Mouse (Mus musculus): Measurements from ENCODE around the gene Gm11938.
"Not testable (repeated sequence)": the region's sequence is repeated elsewhere in the genome, so short reads cannot be mapped to it uniquely, and the experiment has no call there.

The Gm11938 gene

DNA sequence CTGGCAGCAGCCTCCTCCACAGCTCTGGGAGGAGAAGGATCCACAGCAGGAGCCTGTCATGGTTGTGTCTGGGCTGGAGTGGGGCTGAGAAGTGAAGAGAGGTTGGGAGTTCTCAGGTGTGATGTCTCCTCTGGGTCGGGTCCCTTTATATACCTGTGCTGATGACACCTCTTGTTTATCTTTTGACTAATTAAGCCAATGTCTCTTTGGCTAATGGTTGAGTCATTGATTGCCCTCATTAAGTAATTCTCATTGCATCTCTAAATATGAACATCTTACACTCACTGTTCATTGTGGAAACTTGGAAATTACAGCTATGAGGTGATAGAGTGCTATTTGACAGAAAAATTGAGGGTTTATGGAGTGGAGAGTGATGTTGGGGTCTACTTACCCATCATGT is at the start of gene Gm11938:
Gene Gm11938 (minus strand): TSS at position 101 of the 400 bp plus-strand sequence.
- in situ Hi-C loops (cut with MboI; ENCODE audit: low sequenced_read_pairs): not testable (repeated sequence)

DNA sequence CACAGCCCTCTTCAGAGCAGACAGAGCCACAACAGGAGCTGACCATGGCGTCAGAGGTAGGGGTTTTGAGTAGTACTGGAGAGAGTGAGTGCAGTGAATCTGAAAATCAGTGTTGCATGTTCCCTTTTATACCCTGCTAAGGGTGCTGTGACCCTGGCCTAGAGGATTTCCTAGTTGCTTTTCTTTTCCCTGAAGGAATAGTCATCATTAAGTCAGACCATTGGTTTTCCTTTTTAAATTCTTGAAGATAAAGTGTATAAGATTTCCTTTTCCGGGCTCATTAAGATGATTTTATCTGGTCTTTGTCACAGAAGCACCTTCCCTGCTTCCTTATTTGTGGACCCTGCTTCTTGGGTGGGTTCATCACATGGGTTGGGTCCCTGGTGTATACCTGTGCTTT is 47.0 kb upstream of the Gm11938 start, which contains the start of gene Gm11555:
Gene Gm11555 (minus strand): TSS at position 101 of the 400 bp plus-strand sequence.
- in situ Hi-C loops (cut with MboI; ENCODE audit: low sequenced_read_pairs): no loop called here

GRCm38 (mm10) chr11:99646444-99646843 is 43.3 kb upstream of the Gm11938 start:
- in situ Hi-C loops (cut with MboI; ENCODE audit: low sequenced_read_pairs): no loop called here

DNA sequence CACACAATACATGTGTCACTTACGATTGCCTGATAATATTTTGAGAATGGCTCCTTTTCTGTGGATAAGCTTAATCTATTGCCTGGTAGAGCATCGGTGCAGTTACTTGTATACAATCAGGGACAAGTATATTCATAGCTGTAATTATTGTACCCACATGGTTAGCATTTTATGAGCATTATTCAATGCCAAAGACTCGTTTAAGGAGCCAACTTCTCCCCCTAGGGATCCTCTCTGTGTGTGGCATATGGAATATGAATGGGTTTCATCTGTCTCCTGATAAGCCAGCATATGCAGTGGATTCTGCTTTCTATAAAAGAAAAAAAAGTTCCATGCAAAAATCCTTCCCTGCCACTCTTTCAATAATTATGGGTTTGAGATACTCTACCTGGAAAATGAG is 41.2 kb upstream of the Gm11938 start:
- in situ Hi-C loops (cut with MboI; ENCODE audit: low sequenced_read_pairs): no loop called here

GRCm38 (mm10) chr11:99643635-99644139 is 40.6 kb upstream of the Gm11938 start, which contains the start of gene Krtap4-7:
Gene Krtap4-7 (minus strand): TSS chr11:99644089.
- in situ Hi-C loops (cut with MboI; ENCODE audit: low sequenced_read_pairs): not testable (repeated sequence)

DNA sequence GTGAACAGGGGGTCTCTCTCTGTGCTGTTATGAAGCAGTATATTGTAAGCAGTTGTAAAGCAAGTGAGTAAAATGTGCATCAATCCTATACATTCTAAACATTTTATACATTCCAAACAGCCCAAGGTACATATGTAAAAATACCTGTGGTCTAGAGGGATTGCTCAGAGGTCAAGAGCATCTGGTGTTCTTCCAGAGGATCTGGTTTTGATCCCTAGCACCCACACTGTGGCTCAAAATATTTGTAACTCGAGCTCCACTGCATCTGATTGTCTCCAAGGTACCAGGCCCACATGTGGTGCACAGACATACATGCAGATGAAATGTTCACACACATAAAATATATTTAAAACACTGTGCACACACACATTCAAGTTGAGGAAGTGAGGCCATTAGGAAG is 37.8 kb upstream of the Gm11938 start:
- in situ Hi-C loops (cut with MboI; ENCODE audit: low sequenced_read_pairs): no loop called here

DNA sequence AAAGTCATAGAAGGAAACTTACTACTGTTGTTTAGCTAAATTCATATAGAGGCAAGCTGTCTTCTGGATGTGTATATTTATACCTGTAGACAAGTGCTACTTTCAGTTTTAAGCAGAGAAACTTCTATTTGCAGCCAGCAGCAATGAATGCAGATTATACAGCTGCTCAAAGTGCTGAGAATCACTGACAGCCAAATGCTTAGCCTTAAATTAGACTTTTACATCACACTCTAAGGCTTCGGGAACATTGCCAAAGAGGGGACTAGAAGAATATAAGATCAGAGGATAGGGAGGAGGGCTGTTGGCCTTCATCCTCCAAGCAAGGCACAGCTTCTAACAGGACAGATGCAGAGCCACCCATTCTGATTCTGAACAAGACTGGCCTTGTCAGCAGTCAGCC is 34.0 kb upstream of the Gm11938 start:
- in situ Hi-C loops (cut with MboI; ENCODE audit: low sequenced_read_pairs): no loop called here

- in situ Hi-C loops (cut with MboI; ENCODE audit: low sequenced_read_pairs): no loop called here
Observed at GRCm38 (mm10) chr11:99634653-99635134, 31.6 kb upstream of the Gm11938 start, which contains the start of gene Krtap4-2. Gene Krtap4-2 (minus strand): TSS chr11:99635084.

- in situ Hi-C loops (cut with MboI; ENCODE audit: low sequenced_read_pairs): no loop called here
Observed at GRCm38 (mm10) chr11:99633293-99633692, 30.2 kb upstream of the Gm11938 start.

- in situ Hi-C loops (cut with MboI; ENCODE audit: low sequenced_read_pairs): no loop called here
Observed at GRCm38 (mm10) chr11:99630890-99631289, 27.8 kb upstream of the Gm11938 start.

DNA sequence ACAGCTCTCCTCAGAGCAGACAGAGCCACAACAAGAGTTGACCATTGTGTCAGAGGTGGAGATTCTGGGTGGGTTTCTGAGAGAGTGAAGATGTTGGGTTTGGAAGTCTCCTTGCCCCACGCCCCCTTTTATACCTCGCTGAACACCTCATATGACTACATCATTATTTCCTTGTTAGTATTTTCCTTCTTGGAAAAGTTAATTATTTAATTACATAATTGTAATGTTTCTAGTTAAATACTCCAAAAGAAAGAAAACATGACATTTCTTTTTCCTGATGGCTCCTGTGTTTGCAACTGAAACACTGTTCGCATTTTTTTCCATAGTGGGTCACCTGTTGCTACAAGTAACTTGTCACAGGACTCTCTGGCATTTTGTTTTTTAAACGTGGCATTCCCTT is 25.0 kb upstream of the Gm11938 start, which contains the start of gene Krtap4-1:
Gene Krtap4-1 (minus strand): TSS at position 101 of the 400 bp plus-strand sequence.
- in situ Hi-C loops (cut with MboI; ENCODE audit: low sequenced_read_pairs): no loop called here

DNA sequence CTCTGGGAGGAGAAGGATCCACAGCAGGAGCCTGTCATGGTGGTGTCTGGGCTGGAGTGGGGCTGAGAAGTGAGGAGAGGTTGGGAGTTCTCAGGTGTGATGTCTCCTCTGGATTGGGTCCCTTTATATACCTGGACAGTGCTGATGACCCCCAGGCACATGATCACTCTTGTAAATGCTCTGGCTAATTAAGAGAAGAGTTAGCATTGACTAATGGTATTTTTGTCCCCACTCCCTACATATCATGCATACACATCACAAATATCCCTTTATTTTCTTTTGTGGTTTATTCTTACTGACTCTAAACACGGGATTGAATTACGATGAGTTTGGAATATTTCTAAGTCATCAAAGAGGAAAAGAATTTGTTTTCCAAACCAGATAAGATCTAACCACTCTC is 17.2 kb upstream of the Gm11938 start, which contains the start of gene Gm11562:
Gene Gm11562 (minus strand): TSS at position 101 of the 400 bp plus-strand sequence.
- in situ Hi-C loops (cut with MboI; ENCODE audit: low sequenced_read_pairs): no loop called here

DNA sequence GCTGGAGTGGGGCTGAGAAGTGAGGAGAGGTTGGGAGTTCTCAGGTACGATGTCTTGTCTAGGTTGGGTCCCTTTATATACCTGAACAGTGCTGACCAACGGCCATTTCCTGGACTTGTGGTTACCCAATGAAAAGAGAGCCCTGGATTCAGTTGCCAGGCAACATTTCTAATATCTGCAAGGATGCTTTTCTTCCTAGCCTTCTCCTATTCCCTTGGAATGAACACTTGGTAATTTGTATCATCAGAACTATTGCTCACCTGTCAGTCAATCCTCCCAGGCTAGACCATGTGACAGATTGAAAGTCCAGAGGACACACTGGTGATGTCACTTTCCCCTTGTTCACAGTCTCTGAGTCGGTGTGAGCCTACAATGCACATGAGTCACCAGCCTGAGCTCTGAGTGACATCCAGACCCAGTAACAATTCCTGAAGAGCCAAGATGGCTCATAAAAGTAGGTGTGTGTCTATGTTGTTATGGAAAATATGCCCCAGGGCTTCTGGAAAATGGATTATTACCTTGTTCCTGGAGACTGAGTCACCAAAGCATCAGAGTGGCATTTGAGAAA is 11.8 kb upstream of the Gm11938 start, which contains the start of gene Krtap2-4:
Gene Krtap2-4 (minus strand): TSS at position 51 of the 568 bp plus-strand sequence.
- in situ Hi-C loops (cut with MboI; ENCODE audit: low sequenced_read_pairs): no loop called here

DNA sequence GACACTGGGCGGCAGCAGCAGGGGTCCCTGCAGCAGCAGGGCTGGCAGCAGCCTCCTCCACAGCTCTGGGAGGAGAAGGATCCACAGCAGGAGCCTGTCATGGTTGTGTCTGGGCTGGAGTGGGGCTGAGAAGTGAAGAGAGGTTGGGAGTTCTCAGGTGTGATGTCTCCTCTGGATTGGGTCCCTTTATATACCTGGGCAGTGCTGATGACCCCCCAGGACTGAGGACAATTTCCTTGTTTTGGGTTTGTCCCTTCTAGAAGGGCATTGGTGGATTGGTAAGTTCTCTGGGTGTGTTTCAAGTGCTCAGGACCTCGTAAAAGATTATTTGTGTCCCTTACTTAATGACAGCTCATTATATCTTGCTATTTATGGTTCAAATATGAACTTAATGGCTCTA is 7.0 kb upstream of the Gm11938 start, which contains the start of gene Gm11937:
Gene Gm11937 (minus strand): TSS at position 101 of the 400 bp plus-strand sequence.
- in situ Hi-C loops (cut with MboI; ENCODE audit: low sequenced_read_pairs): not testable (repeated sequence)

- in situ Hi-C loops (cut with MboI; ENCODE audit: low sequenced_read_pairs): no loop called here
Observed at GRCm38 (mm10) chr11:99609126-99609525, 6.0 kb upstream of the Gm11938 start.

- in situ Hi-C loops (cut with MboI; ENCODE audit: low sequenced_read_pairs): not testable (repeated sequence)
Observed at GRCm38 (mm10) chr11:99597742-99598141, 5.4 kb downstream of the Gm11938 start, which contains the start of gene Krtap9-3. Gene Krtap9-3 (minus strand): TSS chr11:99598105.

DNA sequence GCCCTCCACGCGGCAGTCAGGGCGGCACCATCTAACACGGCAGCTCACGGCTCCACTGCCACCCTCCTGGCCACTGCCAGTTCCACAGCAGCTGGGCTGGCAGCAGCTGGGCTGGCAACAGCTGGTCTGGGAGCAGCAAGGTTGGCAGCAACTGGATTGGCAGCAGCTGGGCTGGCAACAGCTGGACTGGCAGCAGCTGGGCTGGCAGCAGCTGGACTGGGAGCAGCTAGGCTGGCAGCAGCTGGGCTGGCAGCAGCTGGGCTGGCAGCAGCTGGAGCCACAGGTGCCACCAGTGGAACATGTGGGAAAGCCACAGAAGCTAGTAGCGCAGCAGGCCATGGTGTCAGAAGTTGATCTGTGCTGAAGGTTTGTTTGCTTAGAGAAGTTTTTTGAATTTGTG is 12.1 kb downstream of the Gm11938 start, which contains the start of gene Krtap1-3:
Gene Krtap1-3 (minus strand): TSS at position 359 of the 400 bp plus-strand sequence.
- in situ Hi-C loops (cut with MboI; ENCODE audit: low sequenced_read_pairs): no loop called here

GRCm38 (mm10) chr11:99585096-99585495 is 18.0 kb downstream of the Gm11938 start:
- in situ Hi-C loops (cut with MboI; ENCODE audit: low sequenced_read_pairs): no loop called here

- in situ Hi-C loops (cut with MboI; ENCODE audit: low sequenced_read_pairs): no loop called here
Observed at GRCm38 (mm10) chr11:99583245-99583704, 19.8 kb downstream of the Gm11938 start, which contains the start of gene Krtap1-4. Gene Krtap1-4 (minus strand): TSS chr11:99583654.

GRCm38 (mm10) chr11:99581564-99581963 is 21.5 kb downstream of the Gm11938 start:
- in situ Hi-C loops (cut with MboI; ENCODE audit: low sequenced_read_pairs): no loop called here

- in situ Hi-C loops (cut with MboI; ENCODE audit: low sequenced_read_pairs): no loop called here
Observed at GRCm38 (mm10) chr11:99581051-99581450, 22.1 kb downstream of the Gm11938 start.

- in situ Hi-C loops (cut with MboI; ENCODE audit: low sequenced_read_pairs): no loop called here
Observed at GRCm38 (mm10) chr11:99580636-99581035, 22.5 kb downstream of the Gm11938 start, which contains the start of gene Krtap1-5. Gene Krtap1-5 (minus strand): TSS chr11:99581016.
